Mouse (Mus musculus) limb, embryonic 12.5 days (tissue): ENCODE data around the gene Cdhr3. TPM values are rescaled to one million over a fixed set of nuclear protein-coding genes. Genes with fewer than 3 reads are reported as not detected.
A peak's percentile ranks its signal among the peaks of the same experiment; 100 is the strongest.
"Not testable (repeated sequence)": the region's sequence is repeated elsewhere in the genome, so short reads cannot be mapped to it uniquely, and the experiment has no call there.

Experiments
- ATAC-seq: fragments of 200-750 bp; cut with Nextera tagmentation; 2 replicates; pipeline ENCODE4 v1.8.0; 2017; ENCODE audit warnings: low read depth, moderate TSS enrichment; ENCODE audit not compliant: insufficient number of reproducible peaks, insufficient read depth, low FRiP score, low TSS enrichment
- H3K27ac ChIP-seq: fragments of 300-500 bp; sonication (generic); 2 replicates; pipeline ENCODE4 v1.5.1; 2016; ENCODE audit warnings: mild to moderate bottlenecking, moderate library complexity
- H3K27me3 ChIP-seq: fragments of 300-500 bp; sonication (generic); 2 replicates; pipeline ENCODE4 v1.6.1; 2016; ENCODE audit warnings: mild to moderate bottlenecking, moderate library complexity
- H3K36me3 ChIP-seq: fragments of 300-500 bp; sonication (generic); 2 replicates; pipeline ENCODE4 v1.6.1; 2016; ENCODE audit warnings: mild to moderate bottlenecking, moderate library complexity
- H3K4me1 ChIP-seq: fragments of 300-500 bp; sonication (generic); replicated peaks from 2 replicates; pipeline ENCODE4 v1.6.1; 2016
- H3K4me2 ChIP-seq: fragments of 300-500 bp; sonication (generic); 2 replicates; pipeline ENCODE4 v1.6.1; 2016; ENCODE audit warnings: mild to moderate bottlenecking, moderate library complexity
- H3K4me3 ChIP-seq: fragments of 300-500 bp; sonication (generic); replicated peaks from 2 replicates; pipeline ENCODE4 v1.5.1; 2016; ENCODE audit warnings: mild to moderate bottlenecking
- H3K9ac ChIP-seq: fragments of 300-500 bp; sonication (generic); replicated peaks from 2 replicates; pipeline ENCODE4 v1.6.1; 2016; ENCODE audit warnings: mild to moderate bottlenecking, moderate library complexity
- H3K9me3 ChIP-seq: fragments of 300-500 bp; sonication (generic); 2 replicates; pipeline ENCODE4 v1.6.1; 2016; ENCODE audit warnings: mild to moderate bottlenecking, moderate library complexity
- WGBS: fragments of 180-500 bp; shearing (Covaris S2); methylation state at CpG from one replicate; pipeline ENCODE4 v1.1.7; 2016; 5-methylcytosine and 5-hydroxymethylcytosine counted together
- microRNA-seq: library from miRNA; unstranded; fragments of <30 nt; microRNA quantifications from one replicate; pipeline ENCODE4, GENCODE M21; 2017
- polyA plus RNA-seq: library from polyadenylated mRNA; unstranded; fragments of >200 nt; fragmentation: Nextera tagmentation; extraction: Ambion mirVana; gene quantifications from 2 replicates; pipeline ENCODE4 v1.2.1, GENCODE M21; 2016

The Cdhr3 gene
- polyA plus RNA-seq, 1 experiment from 2014 or later, result not detected

DNA sequence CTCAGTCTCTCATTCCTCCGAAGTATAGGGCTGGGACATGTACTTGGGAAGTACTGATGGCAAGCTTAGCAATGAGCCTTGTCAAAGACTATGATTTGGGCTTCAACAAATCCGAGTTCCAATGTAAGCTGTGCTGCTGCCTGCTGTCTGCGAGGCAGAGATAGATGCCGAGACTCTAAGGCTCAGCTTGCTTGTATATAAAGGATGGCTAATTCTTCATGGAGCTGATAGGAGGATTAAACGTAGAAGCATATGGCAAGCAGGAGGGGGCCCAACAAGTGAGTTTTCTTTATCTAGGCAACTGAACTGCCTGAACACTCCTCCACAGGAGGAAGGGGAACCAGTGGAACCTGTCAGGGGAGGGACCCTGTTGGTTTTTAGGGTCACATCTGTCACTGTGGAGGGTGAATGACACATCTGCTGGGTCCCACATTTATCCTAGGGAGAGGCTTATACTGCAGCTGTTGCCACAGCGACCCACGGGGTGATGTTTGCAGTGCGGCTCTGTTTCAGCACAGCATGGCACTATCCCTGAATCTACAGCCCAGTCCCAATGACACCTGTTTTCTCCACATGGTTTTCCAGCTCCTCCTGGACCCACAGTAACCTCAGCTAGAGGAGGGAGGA is 89.2 kb downstream of the Cdhr3 start:
- Histone ChIP-seq H3K9me3 (no peaks in the 10 kb centered on the region), H3K4me2 (no peak overlapping the region), H3K4me1 (peaks cover 9% of the 10 kb centered on the region), H3K27me3 (no peaks in the 10 kb centered on the region), H3K27ac (no peak overlapping the region), H3K4me3 (no peak overlapping the region), H3K36me3 (no peaks in the 10 kb centered on the region), H3K9ac (no peak overlapping the region)
- WGBS, result 77% methylated on average over 8 of the region's 8 CpGs
- ATAC-seq, result peak; percentile 58; the same call in 1 of the 2 replicates

DNA sequence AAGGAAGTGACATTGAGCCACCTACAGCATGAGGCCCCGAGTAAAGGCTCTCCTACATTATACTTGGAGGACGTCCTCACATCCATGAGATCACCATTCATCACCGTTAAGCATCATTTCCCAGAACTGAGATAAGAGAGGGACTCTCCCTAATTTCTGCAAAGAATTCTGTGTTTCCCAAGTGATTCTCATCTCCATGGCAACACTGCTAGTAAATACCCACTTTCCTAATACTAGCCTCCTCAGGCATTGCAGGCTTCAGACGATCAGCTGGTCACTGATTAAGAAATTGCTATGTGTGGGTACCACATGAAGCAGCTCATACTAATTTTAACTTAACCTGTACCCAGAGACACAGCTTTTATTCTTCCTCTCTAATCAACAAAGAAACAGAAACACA is 92.3 kb downstream of the Cdhr3 start:
- 67% methylated on average over 4 of the region's 4 CpGs for WGBS

DNA sequence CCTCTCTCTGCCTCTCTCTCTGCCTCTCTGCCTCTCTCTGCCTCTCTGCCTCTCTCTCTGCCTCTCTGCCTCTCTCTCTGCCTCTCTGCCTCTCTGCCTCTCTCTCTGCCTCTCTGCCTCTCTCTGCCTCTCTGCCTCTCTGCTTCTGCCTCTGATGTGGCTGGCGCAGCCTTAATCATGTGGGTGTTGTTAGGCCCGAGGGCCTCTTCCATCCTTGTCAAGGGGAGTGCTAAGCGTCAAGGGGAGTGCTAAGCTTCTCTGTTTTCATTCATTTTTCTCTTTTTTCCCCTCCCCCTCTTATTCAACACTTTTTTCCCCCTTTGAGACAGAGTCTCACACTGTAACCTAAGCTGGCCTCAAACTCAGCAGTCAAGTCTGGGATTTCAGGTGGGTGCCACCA is 92.9 kb downstream of the Cdhr3 start:
- H3K36me3 ChIP-seq, H3K9me3 ChIP-seq, ATAC-seq, H3K4me1 ChIP-seq, H3K4me2 ChIP-seq, H3K9ac ChIP-seq, H3K4me3 ChIP-seq, H3K27me3 ChIP-seq, H3K27ac ChIP-seq: not testable (repeated sequence)
- WGBS, result 15% methylated on average over 3 of the region's 3 CpGs

More for the DNA sequence above, 92.3 kb downstream of the Cdhr3 start:
- no peak overlapping the region for H3K4me2 ChIP-seq
- no peaks in the 10 kb centered on the region for H3K27me3 ChIP-seq
- H3K4me3 ChIP-seq, result no peak overlapping the region
- no peaks in the 10 kb centered on the region for H3K9me3 ChIP-seq
- H3K9ac ChIP-seq, result no peak overlapping the region
- no peak overlapping the region for H3K27ac ChIP-seq
- H3K4me1 ChIP-seq, result 0 out of 2 replicates have a peak, but pooled peaks cover 4% of the 10 kb centered on the region
- ATAC-seq, result no peak
- H3K36me3 ChIP-seq, result no peaks in the 10 kb centered on the region

DNA sequence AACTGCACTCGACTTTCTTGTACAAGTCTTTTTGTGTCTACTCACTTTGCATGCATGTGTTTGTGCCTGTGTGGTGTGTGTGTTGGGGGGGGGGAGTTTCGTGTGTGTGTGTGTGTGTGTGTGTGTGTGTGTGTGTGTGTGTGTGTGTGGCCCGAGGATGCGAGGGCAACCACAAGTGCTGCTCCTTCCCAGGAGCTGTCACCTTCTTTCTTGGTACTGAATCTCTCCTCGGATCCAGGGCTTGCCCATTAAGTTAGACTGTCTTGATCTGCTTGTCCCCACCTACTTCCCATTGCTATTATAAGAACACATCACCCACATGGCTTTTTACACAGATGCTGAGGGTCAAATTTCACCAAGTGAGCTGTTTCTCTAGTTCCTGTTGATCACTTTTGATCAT is 93.9 kb downstream of the Cdhr3 start:
- Histone ChIP-seq H3K4me2 (no peak overlapping the region), H3K9me3 (no peaks in the 10 kb centered on the region), H3K9ac (no peak overlapping the region), H3K4me3 (no peak overlapping the region), H3K36me3 (no peaks in the 10 kb centered on the region), H3K27me3 (no peaks in the 10 kb centered on the region), H3K4me1 (0 out of 2 replicates have a peak, but pooled peaks cover 1% of the 10 kb centered on the region), H3K27ac (no peak overlapping the region)
- 57% methylated on average over 5 of the region's 5 CpGs for WGBS
- ATAC-seq, result no peak

DNA sequence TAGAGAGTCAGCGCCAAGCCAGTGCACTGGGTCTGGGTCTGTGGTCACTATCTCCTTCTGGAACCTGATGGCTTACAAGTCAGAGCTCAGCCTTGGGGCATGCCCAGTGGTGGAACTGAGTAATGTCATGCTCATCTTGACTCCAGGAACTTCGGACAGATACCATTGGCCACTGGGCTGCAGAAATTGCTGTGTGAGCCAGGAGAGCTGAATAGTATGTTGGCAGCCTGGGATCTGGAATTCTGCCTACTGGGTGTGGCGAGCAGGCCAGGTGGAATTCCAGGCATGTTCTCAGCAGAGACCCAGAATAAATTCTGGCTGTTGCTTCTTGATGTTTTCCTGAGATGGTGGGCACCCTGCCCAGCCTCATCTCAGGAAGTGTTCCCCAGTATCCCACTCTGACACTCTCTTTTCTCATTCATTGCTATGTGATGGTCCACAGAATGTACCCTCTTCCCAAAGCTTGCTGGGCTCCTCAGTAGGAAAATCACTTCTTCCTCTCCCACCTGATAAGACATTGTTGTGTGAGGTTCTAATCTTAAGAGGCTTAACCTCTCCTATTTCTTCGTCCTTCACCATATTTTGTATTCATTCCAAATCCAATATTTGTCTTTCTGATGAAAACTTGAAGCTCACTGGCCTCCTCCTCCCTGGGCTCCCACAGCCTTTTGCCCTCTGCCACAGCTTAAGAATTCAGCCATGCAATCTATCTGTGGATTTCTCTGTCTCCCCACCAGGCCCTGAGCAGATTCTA is 97.4 kb downstream of the Cdhr3 start:
- no peaks in the 10 kb centered on the region for H3K36me3 ChIP-seq
- H3K9ac ChIP-seq, result no peak overlapping the region
- H3K9me3 ChIP-seq, result no peaks in the 10 kb centered on the region
- WGBS, result 71% methylated on average over 4 of the region's 4 CpGs
- no peak for ATAC-seq
- no peak overlapping the region for H3K4me3 ChIP-seq
- H3K4me1 ChIP-seq, result no peaks in the 10 kb centered on the region
- H3K4me2 ChIP-seq, result no peak overlapping the region
- H3K27me3 ChIP-seq, result no peaks in the 10 kb centered on the region
- no peak overlapping the region for H3K27ac ChIP-seq

DNA sequence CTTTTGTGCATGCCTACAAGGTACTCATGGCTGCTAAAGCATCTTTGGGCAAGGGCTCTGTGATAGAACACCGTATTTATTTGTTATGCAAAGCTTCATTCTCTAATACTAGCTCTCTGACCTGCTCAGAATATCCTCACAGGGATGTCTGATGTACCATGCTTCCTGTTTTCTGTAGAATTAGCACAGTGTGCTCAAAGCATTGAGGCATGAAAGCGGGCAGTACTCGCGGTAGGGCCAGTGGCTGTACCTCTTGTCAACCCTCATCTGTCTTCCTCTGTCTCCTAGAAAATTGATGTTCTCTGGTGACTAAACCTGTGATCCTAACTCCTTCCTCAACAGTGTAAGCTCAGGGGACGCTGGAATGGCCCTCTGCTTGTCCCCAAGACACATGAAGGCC is 98.6 kb downstream of the Cdhr3 start:
- H3K4me3 ChIP-seq, result no peak overlapping the region
- ATAC-seq, result no peak
- H3K4me2 ChIP-seq, result no peak overlapping the region
- H3K36me3 ChIP-seq, result no peaks in the 10 kb centered on the region
- WGBS, result 71% methylated on average over 5 of the region's 5 CpGs
- H3K4me1 ChIP-seq, result 0 out of 2 replicates have a peak, but pooled peaks cover 3% of the 10 kb centered on the region
- H3K27me3 ChIP-seq, result no peaks in the 10 kb centered on the region
- no peak overlapping the region for H3K27ac ChIP-seq
- no peaks in the 10 kb centered on the region for H3K9me3 ChIP-seq
- H3K9ac ChIP-seq, result no peak overlapping the region

DNA sequence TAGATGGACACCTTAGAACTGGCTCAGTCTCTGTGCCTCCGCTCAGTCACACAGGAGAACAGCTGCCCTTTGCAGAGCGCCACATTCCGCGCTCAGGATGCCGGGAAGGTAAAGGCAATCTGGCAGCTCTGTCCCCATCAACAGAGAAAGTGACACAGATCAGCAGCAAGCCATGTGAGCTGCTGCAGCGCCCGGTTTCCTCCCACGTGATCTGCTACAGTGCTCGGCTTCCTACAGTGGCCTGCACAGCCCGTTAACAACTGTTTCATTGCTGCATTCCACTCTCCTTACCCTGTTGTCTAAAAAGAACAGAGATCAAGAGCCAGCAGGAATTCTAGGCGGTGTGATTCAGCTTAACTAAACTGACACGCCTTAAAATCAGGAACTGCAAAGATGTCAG is 102.9 kb downstream of the Cdhr3 start:
- peak; percentile 42; the same call in 1 of the 2 replicates for ATAC-seq

DNA sequence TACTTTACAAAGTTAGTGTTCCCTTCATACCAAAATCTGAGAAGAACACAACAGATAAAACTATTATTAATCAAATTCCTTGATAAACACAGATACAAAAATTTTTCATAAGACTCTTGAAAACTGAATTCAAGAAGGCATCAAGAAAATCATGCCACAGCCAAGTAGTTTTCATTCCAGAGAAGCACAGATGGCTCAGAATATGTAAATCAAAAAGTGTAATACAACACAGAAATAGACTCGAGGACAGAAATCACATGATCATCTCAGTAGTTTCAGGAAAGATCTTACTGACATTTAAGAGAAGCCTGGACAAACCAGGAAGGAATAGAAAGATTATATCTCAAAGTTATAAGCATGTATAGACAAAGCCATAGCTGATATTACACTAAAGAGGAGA is 106.4 kb downstream of the Cdhr3 start:
- Histone ChIP-seq H3K4me3 (no peak overlapping the region), H3K4me1 (0 out of 2 replicates have a peak, but pooled peaks cover 3% of the 10 kb centered on the region), H3K27ac (no peak overlapping the region), H3K9me3 (no peaks in the 10 kb centered on the region), H3K27me3 (no peaks in the 10 kb centered on the region), H3K4me2 (no peak overlapping the region), H3K9ac (no peak overlapping the region), H3K36me3 (no peaks in the 10 kb centered on the region)
- ATAC-seq, result no peak
- 79% methylated on average over 1 of the region's 1 CpGs for WGBS

More for the DNA sequence above, 102.9 kb downstream of the Cdhr3 start:
- WGBS, result 58% methylated on average over 12 of the region's 12 CpGs
- no peak overlapping the region for H3K27ac ChIP-seq
- H3K9ac ChIP-seq, result no peak overlapping the region
- H3K4me1 ChIP-seq, result 0 out of 2 replicates have a peak, but pooled peaks cover 3% of the 10 kb centered on the region
- no peaks in the 10 kb centered on the region for H3K9me3 ChIP-seq
- no peak overlapping the region for H3K4me2 ChIP-seq
- H3K4me3 ChIP-seq, result no peak overlapping the region
- H3K27me3 ChIP-seq, result no peaks in the 10 kb centered on the region
- H3K36me3 ChIP-seq, result no peaks in the 10 kb centered on the region

Small RNAs within 50 kb of the gene (microRNA-seq; reads per million reads assigned to microRNA genes)
- not detected for gene Gm22904

Other genes starting within 250 kb of the Cdhr3 start
- gene Sypl, start 139.0 kb downstream of the Cdhr3 start, polyA plus RNA-seq, result 65.6 and 66.6 TPM in 2 replicates
- 11.2 and 13.8 TPM in 2 replicates for gene Atxn7l1, start 54.8 kb upstream of the Cdhr3 start, polyA plus RNA-seq